Mouse (Mus musculus): ENCODE measurements at regions not wholly inside any gene's neighbourhood (a gene's known extent, or its start where the extent isn't known, plus 50 kb on each side); places are given as distances from the start of the nearest gene placed in this dataset.

DNA sequence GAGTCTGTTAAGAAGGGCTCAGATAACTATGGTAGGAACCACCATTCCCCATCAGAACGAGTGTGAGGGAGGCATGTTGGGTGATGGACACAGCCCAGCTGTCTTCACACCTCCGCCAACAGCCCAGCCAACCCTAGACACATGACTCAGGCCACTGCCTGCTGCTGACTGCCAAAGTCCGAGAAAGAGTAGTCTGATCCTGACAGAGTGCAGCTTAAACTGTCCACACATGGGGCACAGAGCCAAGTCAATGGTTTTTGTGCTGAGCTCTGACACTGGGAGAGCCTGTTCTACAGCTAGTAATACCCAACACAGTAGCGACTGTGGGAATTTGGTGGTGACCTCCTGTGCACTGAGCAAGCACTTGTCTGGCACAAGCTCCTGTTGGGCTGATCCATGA lies 176.4 kb downstream of the Cdh26 start:
- H3K36me3 ChIP-seq (ENCODE audit: control insufficient read depth, insufficient read depth, low read length) = no peaks in the 10 kb centered on the region
- no peak overlapping the region for H3K4me3 ChIP-seq (ENCODE audit: low read depth, low read length)
- H3K27me3 ChIP-seq (replicated peaks; ENCODE audit: control insufficient read depth, insufficient read depth, low read length) = no peaks in the 10 kb centered on the region
- no peaks in the 10 kb centered on the region; the same call in 1 of the 2 replicates for H3K4me1 ChIP-seq (replicated peaks; ENCODE audit: control insufficient read depth, insufficient read depth, low read length)
- 68% methylated on average over 4 of the region's 4 CpGs for WGBS
- H3K4me2 ChIP-seq = no peak overlapping the region
- 0 out of 2 replicates have a peak, but pooled peaks have one; percentile 16 for ATAC-seq (replicated peaks; ENCODE audit: low FRiP score)
- DNase-seq (ENCODE audit: low spot score) = no peak
- H3K9ac ChIP-seq (ENCODE audit: low read depth, low read length) = no peak overlapping the region
- H3K27ac ChIP-seq (ENCODE audit: low read depth, low read length) = no peak overlapping the region
- no peaks in the 10 kb centered on the region for H3K9me3 ChIP-seq (ENCODE audit: control insufficient read depth, low read length)

GRCm38 (mm10) chr2:178610211-178610975 lies 180.1 kb downstream of the Cdh26 start:
- WGBS = 60% methylated on average over 18 of the region's 18 CpGs
- ATAC-seq (replicated peaks; ENCODE audit: low FRiP score) (no peak), DNase-seq (ENCODE audit: low spot score) (no peak)
- Histone ChIP-seq H3K4me3 (ENCODE audit: low read depth, low read length) (no peak overlapping the region), H3K4me2 (no peak overlapping the region), H3K36me3 (ENCODE audit: control insufficient read depth, insufficient read depth, low read length) (no peaks in the 10 kb centered on the region), H3K9me3 (ENCODE audit: control insufficient read depth, low read length) (no peaks in the 10 kb centered on the region), H3K27ac (ENCODE audit: low read depth, low read length) (no peak overlapping the region), H3K9ac (ENCODE audit: low read depth, low read length) (no peak overlapping the region), H3K4me1 (replicated peaks; ENCODE audit: control insufficient read depth, insufficient read depth, low read length) (peaks cover 8% of the 10 kb centered on the region; the same call in 1 of the 2 replicates), H3K27me3 (replicated peaks; ENCODE audit: control insufficient read depth, insufficient read depth, low read length) (no peaks in the 10 kb centered on the region; the same call in 1 of the 2 replicates)

GRCm38 (mm10) chr2:178614761-178615160 lies 184.4 kb downstream of the Cdh26 start:
- ATAC-seq (replicated peaks; ENCODE audit: low FRiP score) = peak; percentile 64
- H3K36me3 ChIP-seq (ENCODE audit: control insufficient read depth, insufficient read depth, low read length) = no peaks in the 10 kb centered on the region
- H3K9ac ChIP-seq (ENCODE audit: low read depth, low read length) = no peak overlapping the region
- H3K4me2 ChIP-seq = no peak overlapping the region
- H3K9me3 ChIP-seq (ENCODE audit: control insufficient read depth, low read length) = no peaks in the 10 kb centered on the region
- H3K4me1 ChIP-seq (replicated peaks; ENCODE audit: control insufficient read depth, insufficient read depth, low read length) = peaks cover 8% of the 10 kb centered on the region; the same call in 1 of the 2 replicates
- no peaks in the 10 kb centered on the region; the same call in 1 of the 2 replicates for H3K27me3 ChIP-seq (replicated peaks; ENCODE audit: control insufficient read depth, insufficient read depth, low read length)
- H3K27ac ChIP-seq (ENCODE audit: low read depth, low read length) = no peak overlapping the region
- no peak overlapping the region for H3K4me3 ChIP-seq (ENCODE audit: low read depth, low read length)
- DNase-seq (ENCODE audit: low spot score) = no peak
- WGBS = 27% methylated on average over 7 of the region's 7 CpGs

GRCm38 (mm10) chr2:178622801-178623200 lies 192.5 kb downstream of the Cdh26 start:
- Histone ChIP-seq H3K36me3 (ENCODE audit: control insufficient read depth, insufficient read depth, low read length) (no peaks in the 10 kb centered on the region), H3K9me3 (ENCODE audit: control insufficient read depth, low read length) (no peaks in the 10 kb centered on the region), H3K27ac (ENCODE audit: low read depth, low read length) (no peak overlapping the region), H3K9ac (ENCODE audit: low read depth, low read length) (no peak overlapping the region), H3K27me3 (replicated peaks; ENCODE audit: control insufficient read depth, insufficient read depth, low read length) (no peaks in the 10 kb centered on the region), H3K4me3 (ENCODE audit: low read depth, low read length) (no peak overlapping the region), H3K4me2 (no peak overlapping the region), H3K4me1 (replicated peaks; ENCODE audit: control insufficient read depth, insufficient read depth, low read length) (no peaks in the 10 kb centered on the region)
- ATAC-seq (replicated peaks; ENCODE audit: low FRiP score) = peak; percentile 36
- WGBS = 57% methylated on average over 3 of the region's 3 CpGs
- DNase-seq (ENCODE audit: low spot score) = no peak

- Histone ChIP-seq H3K9me3 (ENCODE audit: control insufficient read depth, low read length) (no peaks in the 10 kb centered on the region), H3K4me1 (replicated peaks; ENCODE audit: control insufficient read depth, insufficient read depth, low read length) (no peaks in the 10 kb centered on the region), H3K4me3 (ENCODE audit: low read depth, low read length) (no peak overlapping the region), H3K27ac (ENCODE audit: low read depth, low read length) (no peak overlapping the region), H3K9ac (ENCODE audit: low read depth, low read length) (no peak overlapping the region), H3K4me2 (no peak overlapping the region), H3K36me3 (ENCODE audit: control insufficient read depth, insufficient read depth, low read length) (no peaks in the 10 kb centered on the region), H3K27me3 (replicated peaks; ENCODE audit: control insufficient read depth, insufficient read depth, low read length) (no peaks in the 10 kb centered on the region)
- DNase-seq (ENCODE audit: low spot score) = no peak
- no peak for ATAC-seq (replicated peaks; ENCODE audit: low FRiP score)
- 72% methylated on average over 3 of the region's 3 CpGs for WGBS
Measured at GRCm38 (mm10) chr2:178624475-178624874, 194.1 kb downstream of the Cdh26 start.

DNA sequence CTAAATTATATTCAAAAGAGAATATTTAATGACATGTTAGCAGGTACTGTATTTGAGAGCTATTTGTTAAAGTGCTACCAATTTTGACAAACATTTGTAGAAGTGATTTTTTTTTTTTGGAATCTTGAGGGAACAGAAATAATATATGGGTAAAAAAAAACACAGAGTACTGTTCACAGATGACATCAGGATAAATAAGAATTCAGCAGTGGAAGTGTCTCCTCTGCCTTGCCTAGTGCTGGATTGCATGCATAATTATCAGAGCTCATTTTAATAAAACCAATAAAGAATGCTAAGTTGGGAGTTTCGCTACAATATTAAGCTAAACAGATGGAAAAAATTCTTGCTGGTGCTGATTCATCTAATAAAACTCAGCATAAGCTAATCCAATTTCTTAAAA lies 194.6 kb downstream of the Cdh26 start:
- H3K4me1 ChIP-seq (replicated peaks; ENCODE audit: control insufficient read depth, insufficient read depth, low read length) = no peaks in the 10 kb centered on the region
- no peaks in the 10 kb centered on the region for H3K36me3 ChIP-seq (ENCODE audit: control insufficient read depth, insufficient read depth, low read length)
- no peaks in the 10 kb centered on the region for H3K27me3 ChIP-seq (replicated peaks; ENCODE audit: control insufficient read depth, insufficient read depth, low read length)
- no peak overlapping the region for H3K4me2 ChIP-seq
- WGBS = 74% methylated on average over 1 of the region's 1 CpGs
- ATAC-seq (replicated peaks; ENCODE audit: low FRiP score) (no peak), DNase-seq (ENCODE audit: low spot score) (no peak)
- H3K4me3 ChIP-seq (ENCODE audit: low read depth, low read length) = no peak overlapping the region
- no peak overlapping the region for H3K27ac ChIP-seq (ENCODE audit: low read depth, low read length)
- no peaks in the 10 kb centered on the region for H3K9me3 ChIP-seq (ENCODE audit: control insufficient read depth, low read length)
- H3K9ac ChIP-seq (ENCODE audit: low read depth, low read length) = no peak overlapping the region

DNA sequence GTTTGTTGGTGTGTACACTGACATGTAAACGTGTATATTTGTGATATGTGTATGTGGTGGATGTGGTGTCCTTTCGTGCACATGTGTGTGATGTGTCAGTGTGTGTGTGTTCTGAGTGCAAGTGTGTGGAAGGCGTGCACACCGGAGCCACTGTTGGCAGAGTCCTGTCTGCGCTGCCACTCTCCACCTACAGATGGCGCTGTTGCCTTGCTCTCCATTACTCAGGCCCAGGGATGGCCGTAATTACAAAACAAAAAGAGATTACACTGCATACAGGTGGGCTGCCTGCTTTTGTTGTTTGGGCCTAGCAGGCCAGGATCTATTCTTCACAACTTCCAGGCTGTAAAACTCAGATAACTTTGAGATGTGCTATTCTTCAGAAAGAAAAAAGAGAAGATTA lies 199.4 kb downstream of the Cdh26 start:
- Histone ChIP-seq H3K27me3 (replicated peaks; ENCODE audit: control insufficient read depth, insufficient read depth, low read length) (no peaks in the 10 kb centered on the region), H3K36me3 (ENCODE audit: control insufficient read depth, insufficient read depth, low read length) (no peaks in the 10 kb centered on the region), H3K4me3 (ENCODE audit: low read depth, low read length) (no peak overlapping the region), H3K9ac (ENCODE audit: low read depth, low read length) (no peak overlapping the region), H3K27ac (ENCODE audit: low read depth, low read length) (no peak overlapping the region), H3K4me1 (replicated peaks; ENCODE audit: control insufficient read depth, insufficient read depth, low read length) (no peaks in the 10 kb centered on the region), H3K4me2 (no peak overlapping the region), H3K9me3 (ENCODE audit: control insufficient read depth, low read length) (no peaks in the 10 kb centered on the region)
- ATAC-seq (replicated peaks; ENCODE audit: low FRiP score) (no peak), DNase-seq (ENCODE audit: low spot score) (no peak)
- WGBS = 18% methylated on average over 7 of the region's 7 CpGs

- no peaks in the 10 kb centered on the region for H3K9me3 ChIP-seq (ENCODE audit: control insufficient read depth, low read length)
- no peak for DNase-seq (ENCODE audit: low spot score)
- no peaks in the 10 kb centered on the region for H3K27me3 ChIP-seq (replicated peaks; ENCODE audit: control insufficient read depth, insufficient read depth, low read length)
- no peak overlapping the region for H3K4me2 ChIP-seq
- H3K36me3 ChIP-seq (ENCODE audit: control insufficient read depth, insufficient read depth, low read length) = no peaks in the 10 kb centered on the region
- no peaks in the 10 kb centered on the region for H3K4me1 ChIP-seq (replicated peaks; ENCODE audit: control insufficient read depth, insufficient read depth, low read length)
- WGBS = 80% methylated on average over 12 of the region's 12 CpGs
- H3K9ac ChIP-seq (ENCODE audit: low read depth, low read length) = no peak overlapping the region
- H3K27ac ChIP-seq (ENCODE audit: low read depth, low read length) = no peak overlapping the region
- no peak for ATAC-seq (replicated peaks; ENCODE audit: low FRiP score)
- H3K4me3 ChIP-seq (ENCODE audit: low read depth, low read length) = no peak overlapping the region
Measured at GRCm38 (mm10) chr2:178630511-178630910, 200.2 kb downstream of the Cdh26 start.

- no peaks in the 10 kb centered on the region for H3K9me3 ChIP-seq (ENCODE audit: control insufficient read depth, low read length)
- 47% methylated on average over 3 of the region's 3 CpGs for WGBS
- no peaks in the 10 kb centered on the region for H3K27me3 ChIP-seq (replicated peaks; ENCODE audit: control insufficient read depth, insufficient read depth, low read length)
- H3K4me1 ChIP-seq (replicated peaks; ENCODE audit: control insufficient read depth, insufficient read depth, low read length) = no peaks in the 10 kb centered on the region
- no peak overlapping the region for H3K27ac ChIP-seq (ENCODE audit: low read depth, low read length)
- no peaks in the 10 kb centered on the region for H3K36me3 ChIP-seq (ENCODE audit: control insufficient read depth, insufficient read depth, low read length)
- DNase-seq (ENCODE audit: low spot score) (no peak), ATAC-seq (replicated peaks; ENCODE audit: low FRiP score) (no peak)
- no peak overlapping the region for H3K4me3 ChIP-seq (ENCODE audit: low read depth, low read length)
- no peak overlapping the region for H3K9ac ChIP-seq (ENCODE audit: low read depth, low read length)
- H3K4me2 ChIP-seq = no peak overlapping the region
Measured at GRCm38 (mm10) chr2:178631336-178631735, 201.0 kb downstream of the Cdh26 start.

Data from liver, embryonic 11.5 days (tissue).